Mouse (Mus musculus) kidney, postnatal 36 days (tissue): ENCODE measurements around the gene Cenpx.

ENCODE experiments used
- DNase-seq, 2 experiments: peaks; one replicate each; pipeline ENCODE4 v3.0.0; 2021 to 2022; ENCODE audit warnings: mixed read lengths in 2 of 2

The Cenpx gene

GRCm38 (mm10) chr11:120713580-120714518, at the start of gene Cenpx, which contains the start of gene Lrrc45:
Gene Cenpx, minus strand, starts transcription at chr11:120713738.
Gene Lrrc45, plus strand, starts transcription at chr11:120713925.
- peak; percentile 97 to 100 for DNase-seq

- peak in 1 of 2 experiments; percentile 54 for DNase-seq
Measured at GRCm38 (mm10) chr11:120762672-120763041, 49.1 kb upstream of the Cenpx start, which contains the start of gene Hmga1b. Gene Hmga1b, plus strand, starts transcription at chr11:120762794.

GRCm38 (mm10) chr11:120761811-120762671, 48.5 kb upstream of the Cenpx start:
- no peak for DNase-seq

- DNase-seq: no peak
Measured at GRCm38 (mm10) chr11:120760236-120760635, 46.7 kb upstream of the Cenpx start.

GRCm38 (mm10) chr11:120751606-120752005, 38.1 kb upstream of the Cenpx start:
- no peak for DNase-seq

GRCm38 (mm10) chr11:120749430-120749829, 35.9 kb upstream of the Cenpx start:
- peak; percentile 54 to 75 for DNase-seq

GRCm38 (mm10) chr11:120747974-120748373, 34.4 kb upstream of the Cenpx start:
- peak in 1 of 2 experiments; percentile 28 for DNase-seq

GRCm38 (mm10) chr11:120744121-120744701, 30.7 kb upstream of the Cenpx start:
- no peak for DNase-seq

GRCm38 (mm10) chr11:120740981-120741380, 27.4 kb upstream of the Cenpx start:
- no peak for DNase-seq

- no peak for DNase-seq
Measured at GRCm38 (mm10) chr11:120736424-120736823, 22.9 kb upstream of the Cenpx start.

GRCm38 (mm10) chr11:120733521-120733920, 20.0 kb upstream of the Cenpx start:
- DNase-seq: peak; percentile 66 to 79

- peak; percentile 40 to 46 for DNase-seq
Measured at GRCm38 (mm10) chr11:120731858-120732680, 18.5 kb upstream of the Cenpx start, which contains the start of gene Cbr2. Gene Cbr2, minus strand, starts transcription at chr11:120732114.

GRCm38 (mm10) chr11:120731395-120731794, 17.9 kb upstream of the Cenpx start:
- no peak for DNase-seq

GRCm38 (mm10) chr11:120730331-120730870, 16.9 kb upstream of the Cenpx start:
- no peak for DNase-seq

GRCm38 (mm10) chr11:120729432-120730050, 16.0 kb upstream of the Cenpx start:
- peak; percentile 58 to 76 for DNase-seq

- DNase-seq: no peak
Measured at GRCm38 (mm10) chr11:120728530-120729240, 15.1 kb upstream of the Cenpx start.

GRCm38 (mm10) chr11:120727564-120727963, 14.0 kb upstream of the Cenpx start:
- no peak for DNase-seq

- DNase-seq: peak; percentile 96 to 98
Measured at GRCm38 (mm10) chr11:120727169-120727527, 13.6 kb upstream of the Cenpx start, which contains the start of gene Dcxr. Gene Dcxr, minus strand, starts transcription at chr11:120727281.

GRCm38 (mm10) chr11:120726243-120727168, 13.0 kb upstream of the Cenpx start:
- DNase-seq: peak; percentile 58 to 82
